Mouse (Mus musculus) cortical plate, adult 2 months (tissue): ENCODE results near the gene Gls2.

Source experiments
- CTCF ChIP-seq: fragments of 200-500 bp; IDR thresholded peaks from 2 replicates; pipeline ENCODE4 v1.5.1; 2011; ENCODE audit warnings: mild to moderate bottlenecking, control low read depth, low read length; ENCODE audit not compliant: insufficient read depth; ENCODE audit errors: extremely low read depth
- POLR2A ChIP-seq: fragments of 200-500 bp; IDR thresholded peaks from 2 replicates; pipeline ENCODE4 v1.6.1; 2011; ENCODE audit warnings: mild to moderate bottlenecking, low read length, control low read depth; ENCODE audit not compliant: insufficient read depth; ENCODE audit errors: extremely low read depth

DNA sequence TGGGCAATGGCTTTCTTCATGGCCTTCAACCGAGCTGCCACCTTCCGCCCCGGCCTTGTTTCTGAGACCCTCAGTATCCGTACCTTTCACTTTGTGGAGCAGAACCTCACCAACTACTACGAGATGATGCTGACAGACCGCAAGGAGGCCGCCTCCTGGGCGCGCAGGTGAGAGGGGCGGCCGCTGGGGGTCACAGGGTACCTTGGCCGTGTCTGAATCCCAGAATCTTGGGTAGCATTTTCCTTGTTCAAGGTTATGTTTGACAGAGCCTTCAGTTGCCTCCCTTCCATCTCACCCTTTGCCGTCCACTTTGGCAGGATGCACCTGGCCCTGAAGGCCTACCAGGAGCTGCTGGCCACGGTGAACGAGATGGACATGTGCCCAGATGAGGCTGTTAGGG is 49.9 kb downstream of the Gls2 start:
- no peak for TF ChIP-seq CTCF
- no peak for TF ChIP-seq POLR2A
